Mouse (Mus musculus): Measurements from ENCODE around the gene Ang2. TPM values are rescaled to one million over a fixed set of nuclear protein-coding genes. Genes with fewer than 3 reads are reported as not detected.

Ang2 gene
- polyA plus RNA-seq, 1 experiment from 2014 or later = not detected

Other genes starting within 250 kb of the Ang2 start
- 0.75 to 1.5 TPM (median 1.2 TPM) in 3 replicates for gene Pnp2, start 243.2 kb downstream of the Ang2 start, polyA plus RNA-seq (2018)
- not detected in 3 replicates for gene Rnase10, start 191.4 kb downstream of the Ang2 start, polyA plus RNA-seq (2018)
- not detected in 3 replicates for gene Rnase9, start 157.3 kb downstream of the Ang2 start, polyA plus RNA-seq (2018)
- gene Rnase11, start 149.0 kb downstream of the Ang2 start, polyA plus RNA-seq (2018) = not detected in 3 replicates
- gene Rnase12, start 141.5 kb downstream of the Ang2 start, polyA plus RNA-seq (2018) = not detected in 3 replicates
- gene Olfr750, start 124.7 kb downstream of the Ang2 start, polyA plus RNA-seq (2018) = not detected in 3 replicates
- gene Rnase4, start 108.1 kb downstream of the Ang2 start, polyA plus RNA-seq (2018) = 71.8 to 173 TPM (median 117 TPM) in 3 replicates
- gene Ang, start 108.0 kb downstream of the Ang2 start, polyA plus RNA-seq (2018) = 15.6 to 41.8 TPM (median 23.3 TPM) in 3 replicates
- not detected in 3 replicates for gene Eddm3b, start 84.7 kb downstream of the Ang2 start, polyA plus RNA-seq (2018)
- 3.8 to 24.3 TPM (median 17.6 TPM) in 3 replicates for gene Rnase6, start 75.2 kb downstream of the Ang2 start, polyA plus RNA-seq (2018)
- not detected in 3 replicates for gene Rnase1, start 52.4 kb downstream of the Ang2 start, polyA plus RNA-seq (2018)
- gene Rnase2b, start 36.9 kb downstream of the Ang2 start, polyA plus RNA-seq (2018) = not detected in 3 replicates
- gene Ear14, start 4.2 kb upstream of the Ang2 start, polyA plus RNA-seq (2018) = not detected in 3 replicates
- not detected in 3 replicates for gene Rnase2a, start 57.0 kb upstream of the Ang2 start, polyA plus RNA-seq (2018)
- not detected in 3 replicates for gene Gm7247, start 162.6 kb upstream of the Ang2 start, polyA plus RNA-seq (2018)
- gene Vmn2r88, start 211.7 kb upstream of the Ang2 start, polyA plus RNA-seq (2018) = not detected in 3 replicates